Mouse (Mus musculus) olfactory bulb, adult 2 months (tissue): ENCODE measurements at regions not wholly inside any gene's neighbourhood (a gene's known extent, or its start where the extent isn't known, plus 50 kb on each side); places are given as distances from the start of the nearest gene placed in this dataset.

Source experiments
- CTCF ChIP-seq: fragments of 200-500 bp; IDR thresholded peaks from 2 replicates; pipeline ENCODE4 v1.5.1; 2012; ENCODE audit warnings: low read depth, mild to moderate bottlenecking, low read length, moderate library complexity; ENCODE audit not compliant: insufficient read depth
- POLR2A ChIP-seq: fragments of 200-500 bp; IDR thresholded peaks from 2 replicates; pipeline ENCODE4 v1.6.1; 2012; ENCODE audit warnings: mild to moderate bottlenecking, low read depth, low read length, moderate library complexity; ENCODE audit not compliant: insufficient read depth

DNA sequence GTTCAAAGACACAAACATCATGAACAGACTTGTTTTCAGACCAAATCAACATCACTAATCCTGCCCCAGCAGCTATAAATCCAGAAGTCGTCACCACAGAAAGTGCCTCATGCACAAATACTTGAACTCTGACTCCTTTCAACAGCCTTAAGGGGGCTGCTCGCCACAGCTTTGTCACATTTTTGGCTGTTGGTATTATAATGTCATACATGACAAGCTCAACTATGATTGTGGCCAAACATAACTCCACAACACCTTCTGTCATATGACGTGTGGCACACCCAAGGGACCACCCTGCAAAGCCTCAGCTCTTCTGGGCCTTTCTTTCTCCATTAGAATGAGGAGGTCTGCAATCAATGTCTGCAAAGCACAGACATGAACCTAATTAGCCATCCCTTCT lies 209.1 kb downstream of the Mtx2 start:
- TF ChIP-seq CTCF (no peak), POLR2A (no peak)
